32 mouse cellular contexts compared by ENCODE assay signal in genomic region chr6:18180665-18181064, GRCm38 (mm10). TPM values are rescaled to one million over a fixed set of nuclear protein-coding genes. Genes with fewer than 3 reads are reported as not detected.
DNase-seq lines count a peak whose midpoint lies in the region; ATAC-seq and TF ChIP-seq lines count a peak whose summit lies in the region.
"Had no signal": no experiment of that assay in that cellular context is flagged by ENCODE, and none has a peak within 500 bp of the region (broad histone marks: within the 10 kb centered on the region; RNA-seq: fewer than 3 reads in every experiment).

No protein-coding gene starts in this region.

- H3K9me3 ChIP-seq in intestine, embryonic 14.5 days (ENCODE audit: control insufficient read depth, low read length) = no peaks in the 10 kb centered on the region
- no peaks in the 10 kb centered on the region for H3K9me3 ChIP-seq in kidney, postnatal 0 days (replicated peaks; ENCODE audit: low read length)
- no peaks in the 10 kb centered on the region for H3K9me3 ChIP-seq in heart, embryonic 11.5 days (replicated peaks; ENCODE audit: control insufficient read depth, low read length)
- H3K9me3 ChIP-seq: embryonic facial prominence, embryonic 12.5 days; G1E; heart, embryonic 13.5 days; limb, embryonic 12.5 days; liver, embryonic 15.5 days; midbrain, embryonic 15.5 days; neural tube, embryonic 15.5 days; stomach, embryonic 15.5 days had no signal

- no peak for TF ChIP-seq CTCF in kidney, postnatal 0 days (IDR thresholded peaks at IDR 0.05; ENCODE audit: low read depth)

- intact Hi-C loops in left cerebral cortex, postnatal 14 days (cut with DNase I) = no loop called here

- H3K27ac ChIP-seq in intestine, embryonic 14.5 days (ENCODE audit: low read depth) = no peak overlapping the region
- no peak overlapping the region for H3K27ac ChIP-seq in kidney, postnatal 0 days
- H3K27ac ChIP-seq in heart, embryonic 11.5 days (ENCODE audit: low read depth, low read length) = no peak overlapping the region
- H3K27ac ChIP-seq: embryonic facial prominence, embryonic 12.5 days; gastrocnemius, adult 2 months; heart, embryonic 13.5 days; hindbrain, embryonic 14.5 days; limb, embryonic 12.5 days; liver, embryonic 15.5 days; midbrain, embryonic 15.5 days; neural tube, embryonic 15.5 days; stomach, embryonic 15.5 days had no signal

- no peak for ATAC-seq in intestine, embryonic 14.5 days (replicated peaks; ENCODE audit: low FRiP score, low TSS enrichment, low read depth)
- peak; percentile 82; the same call in 1 of the 2 replicates for ATAC-seq in kidney, postnatal 0 days (replicated peaks; ENCODE audit: low FRiP score, low read depth)
- no peak for ATAC-seq in heart, embryonic 11.5 days (replicated peaks; ENCODE audit: insufficient number of reproducible peaks, low FRiP score, low TSS enrichment)
- ATAC-seq: forebrain, embryonic 16.5 days; inflammation-experienced regulatory T-cells, adult 6 months; midbrain, embryonic 15.5 days; Patski had no signal

- H3K27me3 ChIP-seq in intestine, embryonic 14.5 days (replicated peaks; ENCODE audit: control insufficient read depth, insufficient read depth, low read length) = no peaks in the 10 kb centered on the region
- H3K27me3 ChIP-seq in kidney, postnatal 0 days (ENCODE audit: insufficient read depth, low read length) = no peaks in the 10 kb centered on the region
- no peaks in the 10 kb centered on the region for H3K27me3 ChIP-seq in heart, embryonic 11.5 days (ENCODE audit: control insufficient read depth, insufficient read depth, low read length)
- H3K27me3 ChIP-seq: embryonic facial prominence, embryonic 12.5 days; heart, embryonic 13.5 days; limb, embryonic 12.5 days; liver, embryonic 15.5 days; midbrain, embryonic 15.5 days; neural tube, embryonic 15.5 days; Patski; stomach, embryonic 15.5 days had no signal

- no peaks in the 10 kb centered on the region for H3K36me3 ChIP-seq in intestine, embryonic 14.5 days (ENCODE audit: control insufficient read depth, insufficient read depth, low read length)
- no peaks in the 10 kb centered on the region for H3K36me3 ChIP-seq in kidney, postnatal 0 days (ENCODE audit: insufficient read depth, low read length)
- H3K36me3 ChIP-seq in heart, embryonic 11.5 days (ENCODE audit: control insufficient read depth, insufficient read depth, low read length) = no peaks in the 10 kb centered on the region
- H3K36me3 ChIP-seq: embryonic facial prominence, embryonic 12.5 days; G1E; heart, embryonic 13.5 days; limb, embryonic 12.5 days; liver, embryonic 15.5 days; midbrain, embryonic 15.5 days; neural tube, embryonic 15.5 days; stomach, embryonic 15.5 days had no signal

- peak overlapping the region; percentile 22; the same call in 1 of the 2 replicates for H3K4me2 ChIP-seq in intestine, embryonic 14.5 days (ENCODE audit: low read length)
- H3K4me2 ChIP-seq in kidney, postnatal 0 days (ENCODE audit: low read length) = no peak overlapping the region
- no peak overlapping the region for H3K4me2 ChIP-seq in heart, embryonic 11.5 days
- H3K4me2 ChIP-seq: embryonic facial prominence, embryonic 12.5 days; heart, embryonic 13.5 days; hindbrain, embryonic 14.5 days; limb, embryonic 12.5 days; liver, embryonic 15.5 days; lung, embryonic 14.5 days; midbrain, embryonic 15.5 days; neural tube, embryonic 15.5 days; stomach, embryonic 15.5 days had no signal

- H3K4me1 ChIP-seq in intestine, embryonic 14.5 days (replicated peaks; ENCODE audit: control insufficient read depth, insufficient read depth, low read length) = no peaks in the 10 kb centered on the region
- H3K4me1 ChIP-seq in kidney, postnatal 0 days (replicated peaks; ENCODE audit: insufficient read depth, low read length) = 0 out of 2 replicates have a peak, but pooled peaks cover 3% of the 10 kb centered on the region
- no peaks in the 10 kb centered on the region for H3K4me1 ChIP-seq in heart, embryonic 11.5 days (ENCODE audit: control insufficient read depth, insufficient read depth, low read length)
- H3K4me1 ChIP-seq: embryonic facial prominence, embryonic 12.5 days; heart, embryonic 13.5 days; limb, embryonic 12.5 days; liver, embryonic 15.5 days; midbrain, embryonic 15.5 days; neural tube, embryonic 15.5 days; stomach, embryonic 15.5 days had no signal

- no peak overlapping the region for H3K4me3 ChIP-seq in intestine, embryonic 14.5 days (ENCODE audit: low read depth, low read length)
- H3K4me3 ChIP-seq in kidney, postnatal 0 days (replicated peaks; ENCODE audit: low read depth, low read length) = no peak overlapping the region
- no peak overlapping the region for H3K4me3 ChIP-seq in heart, embryonic 11.5 days (ENCODE audit: low read depth, low read length)
- H3K4me3 ChIP-seq: embryonic facial prominence, embryonic 12.5 days; gastrocnemius, adult 2 months; heart, embryonic 13.5 days; limb, embryonic 12.5 days; liver, embryonic 15.5 days; midbrain, embryonic 15.5 days; neural tube, embryonic 15.5 days; stomach, embryonic 15.5 days had no signal

- peak; percentile 46 for DNase-seq in kidney, adult 11 months
- DNase-seq in kidney, adult 18-20 months = no peak
- DNase-seq in intestine, embryonic 14.5 days (ENCODE audit: low spot score) = no peak
- DNase-seq in kidney, postnatal 0 days (ENCODE audit: low spot score) = peak; percentile 32
- DNase-seq in yolk sac, embryonic 10.5 days (ENCODE audit: low spot score) = peak; percentile 30
- no peak for DNase-seq in left cerebral cortex, postnatal 14 days (ENCODE audit: low spot score in 2 of 2)
- DNase-seq: adrenal gland, postnatal 10 days; cerebellum, adult 11 months; cerebellum, adult 9-11 months; embryo, embryonic 11 days; gastrocnemius, adult 2 months; gastrocnemius, postnatal 36 days; heart, adult 18-20 months; heart, postnatal 10 days; layer of hippocampus, adult 9-11 months; lung, embryonic 14.5 days; lung, postnatal 14 days; right cerebral cortex, postnatal 25 days; thymus, postnatal 14 days had no signal

- 64% methylated on average over 3 of the region's 3 CpGs for WGBS in intestine, embryonic 14.5 days
- WGBS in kidney, postnatal 0 days = 56% methylated on average over 3 of the region's 3 CpGs
- 73% methylated on average over 3 of the region's 3 CpGs for WGBS in heart, embryonic 11.5 days (ENCODE audit: insufficient replicate concordance)

- no peak overlapping the region for H3K9ac ChIP-seq in intestine, embryonic 14.5 days (ENCODE audit: low read length)
- no peak overlapping the region for H3K9ac ChIP-seq in kidney, postnatal 0 days (ENCODE audit: low read depth, low read length)
- H3K9ac ChIP-seq in heart, embryonic 11.5 days (ENCODE audit: low read depth, low read length) = no peak overlapping the region
- H3K9ac ChIP-seq: embryonic facial prominence, embryonic 12.5 days; heart, embryonic 13.5 days; hindbrain, embryonic 14.5 days; limb, embryonic 12.5 days; liver, embryonic 15.5 days; lung, embryonic 14.5 days; midbrain, embryonic 15.5 days; neural tube, embryonic 15.5 days; stomach, embryonic 15.5 days had no signal

RNA-seq across cellular contexts. Expression of gene Cftr, which starts 10.2 kb away (rescaled TPM):
- polyA plus RNA-seq in intestine, embryonic 14.5 days (2014; fragmentation: Nextera tagmentation; extraction: Ambion mirVana) = 16.2 and 17.7 TPM in 2 replicates
- 3.3 and 3.7 TPM in 2 replicates for polyA plus RNA-seq in kidney, postnatal 0 days (2015; fragmentation: Nextera tagmentation; extraction: Ambion mirVana)
- under 1 TPM; 0.47 to 0.64 TPM for total RNA-seq in left cerebral cortex, postnatal 14 days (2021)
- polyA plus RNA-seq in heart, embryonic 11.5 days (2014; fragmentation: Nextera tagmentation; extraction: Ambion mirVana) = 0.14 and 0.24 TPM in 2 replicates
- total RNA-seq: gastrocnemius, adult 2 months; gastrocnemius, postnatal 36 days had no signal
- polyA plus RNA-seq: G1E; inflammation-experienced regulatory T-cells, adult 6 months had no signal

Comparison
In these comparisons a context has a peak if more than half of its experiments do, and no peak if none do; other contexts are left out.
1. DNase-seq: peak in kidney, adult 11 months (single experiment), kidney, postnatal 0 days (single experiment) and yolk sac, embryonic 10.5 days (single experiment); none in kidney, adult 18-20 months (single experiment), intestine, embryonic 14.5 days (single experiment) and left cerebral cortex, postnatal 14 days (0 of 2).